ENCODE assay signal across 19 mouse cellular contexts in the genomic region with DNA sequence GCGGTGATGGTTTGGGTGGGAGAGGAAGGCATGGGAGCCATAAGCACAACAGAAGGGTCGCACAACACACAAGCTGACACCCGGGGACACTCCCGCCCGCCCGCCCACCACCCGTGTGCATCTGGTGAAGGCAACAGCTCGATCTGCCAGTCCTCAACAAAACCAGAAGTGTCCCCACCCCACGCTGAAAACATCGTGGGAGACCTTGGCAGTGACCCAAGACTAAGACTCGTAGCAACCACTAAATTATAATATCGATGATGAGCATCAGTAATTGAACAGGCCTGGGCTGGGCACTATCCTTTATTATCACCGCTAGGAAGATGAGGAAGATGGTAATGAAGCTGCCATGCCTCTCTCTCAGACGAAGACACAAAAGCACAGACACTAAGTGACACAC. TPM values are rescaled to one million over a fixed set of nuclear protein-coding genes. Genes with fewer than 3 reads are reported as not detected.
DNase-seq lines count a peak whose midpoint lies in the region; ATAC-seq lines count a peak whose summit lies in the region.
"Had no signal": no experiment of that assay in that cellular context is flagged by ENCODE, and none has a peak within 500 bp of the region (broad histone marks: within the 10 kb centered on the region; RNA-seq: fewer than 3 reads in every experiment).

No protein-coding gene starts in this region.

- no peaks in the 10 kb centered on the region; the same call in 1 of the 2 replicates for H3K4me1 ChIP-seq in forebrain, embryonic 12.5 days
- peaks cover 22% of the 10 kb centered on the region; the same call in 1 of the 2 replicates for H3K4me1 ChIP-seq in forebrain, embryonic 13.5 days
- H3K4me1 ChIP-seq in neural tube, embryonic 15.5 days = peaks cover 3% of the 10 kb centered on the region; the same call in 1 of the 2 replicates
- H3K4me1 ChIP-seq: liver, embryonic 12.5 days had no signal

- no peak overlapping the region for H3K9ac ChIP-seq in forebrain, embryonic 12.5 days
- H3K9ac ChIP-seq in forebrain, embryonic 13.5 days = no peak overlapping the region
- H3K9ac ChIP-seq in neural tube, embryonic 15.5 days (replicated peaks) = no peak overlapping the region
- H3K9ac ChIP-seq: embryonic facial prominence, embryonic 12.5 days; hindbrain, embryonic 13.5 days; liver, embryonic 12.5 days; lung, embryonic 15.5 days; stomach, embryonic 15.5 days had no signal

- H3K9me3 ChIP-seq in forebrain, embryonic 12.5 days = no peaks in the 10 kb centered on the region
- no peaks in the 10 kb centered on the region for H3K9me3 ChIP-seq in forebrain, embryonic 13.5 days (replicated peaks)
- H3K9me3 ChIP-seq in neural tube, embryonic 15.5 days (replicated peaks) = no peaks in the 10 kb centered on the region
- H3K9me3 ChIP-seq: embryonic facial prominence, embryonic 12.5 days; hindbrain, embryonic 13.5 days; liver, embryonic 12.5 days; lung, embryonic 15.5 days; stomach, embryonic 15.5 days had no signal

- DNase-seq in neural tube, embryonic 10.5 days (ENCODE audit: extremely low spot score, low spot score) = no peak
- DNase-seq in layer of hippocampus, adult 9-10 months (ENCODE audit: low spot score) = peak; percentile 64
- peak; percentile 45 for DNase-seq in right cerebral cortex, postnatal 14 days
- no peak for DNase-seq in retina, embryonic 14.5 days (ENCODE audit: low spot score)
- DNase-seq: adrenal gland, adult 8-10 months; heart, postnatal 14 days; kidney, adult 9 months; midbrain, embryonic 14.5 days; thymus, postnatal 25 days had no signal

- no peaks in the 10 kb centered on the region for H3K36me3 ChIP-seq in forebrain, embryonic 12.5 days (replicated peaks)
- H3K36me3 ChIP-seq in forebrain, embryonic 13.5 days (ENCODE audit: poor library complexity, severe bottlenecking) = no peaks in the 10 kb centered on the region
- no peaks in the 10 kb centered on the region for H3K36me3 ChIP-seq in neural tube, embryonic 15.5 days
- H3K36me3 ChIP-seq: embryonic facial prominence, embryonic 12.5 days; liver, embryonic 12.5 days; lung, embryonic 15.5 days; stomach, embryonic 15.5 days had no signal

- no peak overlapping the region for H3K4me3 ChIP-seq in forebrain, embryonic 12.5 days (replicated peaks)
- no peak overlapping the region for H3K4me3 ChIP-seq in forebrain, embryonic 13.5 days
- no peak overlapping the region for H3K4me3 ChIP-seq in neural tube, embryonic 15.5 days (replicated peaks)
- H3K4me3 ChIP-seq: embryonic facial prominence, embryonic 12.5 days; hindbrain, embryonic 13.5 days; liver, embryonic 12.5 days; lung, embryonic 15.5 days; stomach, embryonic 15.5 days had no signal

- H3K4me2 ChIP-seq in forebrain, embryonic 12.5 days = no peak overlapping the region
- no peak overlapping the region for H3K4me2 ChIP-seq in forebrain, embryonic 13.5 days
- no peak overlapping the region for H3K4me2 ChIP-seq in neural tube, embryonic 15.5 days
- H3K4me2 ChIP-seq: embryonic facial prominence, embryonic 12.5 days; heart, embryonic 11.5 days; hindbrain, embryonic 13.5 days; liver, embryonic 12.5 days; lung, embryonic 15.5 days; stomach, embryonic 15.5 days had no signal

- WGBS in forebrain, embryonic 12.5 days = 86% methylated on average over 14 of the region's 14 CpGs
- WGBS in forebrain, embryonic 13.5 days = 76% methylated on average over 14 of the region's 14 CpGs
- WGBS in neural tube, embryonic 15.5 days = 64% methylated on average over 14 of the region's 14 CpGs

- 0 out of 2 replicates have a peak, but pooled peaks have one; percentile 18 for ATAC-seq in forebrain, embryonic 12.5 days (ENCODE audit: low FRiP score)
- ATAC-seq in forebrain, embryonic 13.5 days = no peak
- 0 out of 2 replicates have a peak, but pooled peaks have one; percentile 30 for ATAC-seq in neural tube, embryonic 15.5 days (ENCODE audit: low FRiP score)
- ATAC-seq: liver, embryonic 12.5 days had no signal

- H3K27me3 ChIP-seq in forebrain, embryonic 12.5 days = no peaks in the 10 kb centered on the region
- H3K27me3 ChIP-seq in forebrain, embryonic 13.5 days = no peaks in the 10 kb centered on the region
- no peaks in the 10 kb centered on the region for H3K27me3 ChIP-seq in neural tube, embryonic 15.5 days (replicated peaks)
- H3K27me3 ChIP-seq: embryonic facial prominence, embryonic 12.5 days; hindbrain, embryonic 13.5 days; liver, embryonic 12.5 days; lung, embryonic 15.5 days; stomach, embryonic 15.5 days had no signal

- H3K27ac ChIP-seq in forebrain, embryonic 12.5 days = no peak overlapping the region
- no peak overlapping the region for H3K27ac ChIP-seq in forebrain, embryonic 13.5 days
- H3K27ac ChIP-seq in neural tube, embryonic 15.5 days (replicated peaks) = no peak overlapping the region
- H3K27ac ChIP-seq: embryonic facial prominence, embryonic 12.5 days; hindbrain, embryonic 13.5 days; liver, embryonic 12.5 days; lung, embryonic 15.5 days; macrophage; stomach, embryonic 15.5 days had no signal

RNA-seq across cellular contexts. Expression of a gene that starts 58.0 kb away (rescaled TPM):
- 24.7 and 31.5 TPM in 2 replicates for polyA plus RNA-seq in forebrain, embryonic 12.5 days (2016; fragmentation: Nextera tagmentation; extraction: Ambion mirVana)
- polyA plus RNA-seq in forebrain, embryonic 13.5 days (2015; fragmentation: Nextera tagmentation; extraction: Ambion mirVana) = 25.6 and 29.4 TPM in 2 replicates
- 15.0 and 23.6 TPM in 2 replicates for polyA plus RNA-seq in neural tube, embryonic 15.5 days (2015; fragmentation: Nextera tagmentation; extraction: Ambion mirVana)

Comparison
In these comparisons a context has a peak if more than half of its experiments do, and no peak if none do; other contexts are left out.
1. DNase-seq: peak in layer of hippocampus, adult 9-10 months (single experiment) and right cerebral cortex, postnatal 14 days (single experiment); none in neural tube, embryonic 10.5 days (single experiment) and retina, embryonic 14.5 days (single experiment).